Mouse (Mus musculus) C2C12 (cell line): ENCODE data around the gene Galntl6. TPM values are rescaled to one million over a fixed set of nuclear protein-coding genes. Genes with fewer than 3 reads are reported as not detected.

Experiments used
- H3K27me3 ChIP-seq: one replicate; pipeline ENCODE4 v1.6.1; 2011; ENCODE audit not compliant: control insufficient read depth, insufficient read depth, insufficient read length
- H3K36me3 ChIP-seq: one replicate; pipeline ENCODE4 v1.6.1; 2011; ENCODE audit not compliant: control insufficient read depth, insufficient read depth
- H3K4me3 ChIP-seq: one replicate; pipeline ENCODE4 v1.5.1; 2011; ENCODE audit warnings: mild to moderate bottlenecking, control low read depth; ENCODE audit not compliant: poor library complexity, insufficient read depth, severe bottlenecking
- H3K79me2 ChIP-seq: one replicate; pipeline ENCODE4 v1.6.1; 2011; ENCODE audit not compliant: control insufficient read depth, insufficient read depth
- H3K79me3 ChIP-seq: one replicate; pipeline ENCODE4 v1.6.1; 2011; ENCODE audit warnings: low read depth, control low read depth
- H3ac ChIP-seq: one replicate; pipeline ENCODE3; 2011; ENCODE audit warnings: low read depth; ENCODE audit not compliant: control insufficient read depth, insufficient read length
- CEBPB ChIP-seq: IDR thresholded peaks from one replicate; pipeline ENCODE4 v1.6.1; 2011; ENCODE audit warnings: low read depth, mild to moderate bottlenecking, control low read depth, moderate library complexity
- CTCF ChIP-seq: IDR thresholded peaks from one replicate; pipeline ENCODE4 v1.5.1; 2011; ENCODE audit not compliant: control insufficient read depth, insufficient read depth, insufficient read length
- FOSL1 ChIP-seq: IDR thresholded peaks from one replicate; pipeline ENCODE4 v1.8.0; 2011; ENCODE audit warnings: mild to moderate bottlenecking, low read length; ENCODE audit not compliant: poor library complexity, insufficient read depth, severe bottlenecking
- MAX ChIP-seq: IDR thresholded peaks from one replicate; pipeline ENCODE4 v1.6.1; 2011; ENCODE audit warnings: mild to moderate bottlenecking, control low read depth
- MYOD1 ChIP-seq: IDR thresholded peaks from one replicate; pipeline ENCODE4 v1.6.1; 2011; ENCODE audit warnings: low read depth; ENCODE audit not compliant: control insufficient read depth, insufficient read length
- MYOG ChIP-seq: IDR thresholded peaks from one replicate; pipeline ENCODE4 v1.6.1; 2011; ENCODE audit not compliant: control insufficient read depth, insufficient read length; ENCODE audit errors: extremely low read depth
- USF1 ChIP-seq: IDR thresholded peaks from one replicate; pipeline ENCODE4 v1.6.1; 2011; ENCODE audit warnings: low read depth, mild to moderate bottlenecking, control low read depth, moderate library complexity
- polyA plus RNA-seq: library from polyadenylated mRNA; unstranded; fragments of >200 nt; fragmentation: generic; extraction: Trizol; gene quantifications from one replicate; pipeline ENCODE4 v1.2.1, GENCODE M21; 2012; ENCODE audit warnings: missing spikeins

Galntl6 gene
- polyA plus RNA-seq, 1 experiment = not detected

GRCm38 (mm10) chr8:58291487-58291886, 621.0 kb downstream of the Galntl6 start:
- TF ChIP-seq USF1 = no peak
- no peaks in the 10 kb centered on the region for H3K79me2 ChIP-seq
- no peak overlapping the region for H3ac ChIP-seq
- H3K27me3 ChIP-seq = no peaks in the 10 kb centered on the region
- H3K36me3 ChIP-seq = no peaks in the 10 kb centered on the region
- no peaks in the 10 kb centered on the region for H3K79me3 ChIP-seq
- no peak overlapping the region for H3K4me3 ChIP-seq

GRCm38 (mm10) chr8:58290080-58290479, 622.4 kb downstream of the Galntl6 start:
- Histone ChIP-seq H3K79me2 (no peaks in the 10 kb centered on the region), H3K4me3 (no peak overlapping the region), H3K79me3 (no peaks in the 10 kb centered on the region), H3ac (no peak overlapping the region), H3K27me3 (no peaks in the 10 kb centered on the region), H3K36me3 (no peaks in the 10 kb centered on the region)
- TF ChIP-seq USF1 (no peak), MAX (no peak), CEBPB (no peak), CTCF (no peak)

GRCm38 (mm10) chr8:58265485-58265884, 647.0 kb downstream of the Galntl6 start:
- H3K79me2 ChIP-seq = no peaks in the 10 kb centered on the region
- H3ac ChIP-seq = no peak overlapping the region
- TF ChIP-seq FOSL1 (no peak), MYOD1 (no peak), CTCF (no peak), CEBPB (no peak), MAX (no peak), MYOG (no peak), USF1 (no peak)

GRCm38 (mm10) chr8:58258577-58259315, 653.7 kb downstream of the Galntl6 start:
- H3K36me3 ChIP-seq = no peaks in the 10 kb centered on the region
- H3K4me3 ChIP-seq = no peak overlapping the region
- no peaks in the 10 kb centered on the region for H3K79me2 ChIP-seq
- no peak overlapping the region for H3ac ChIP-seq
- no peaks in the 10 kb centered on the region for H3K79me3 ChIP-seq
- no peaks in the 10 kb centered on the region for H3K27me3 ChIP-seq
- TF ChIP-seq CTCF = no peak
- TF ChIP-seq MAX = no peak
- TF ChIP-seq FOSL1 = no peak
- TF ChIP-seq MYOD1 = no peak
- TF ChIP-seq CEBPB = no peak
- no peak for TF ChIP-seq USF1
- TF ChIP-seq MYOG = no peak

More at GRCm38 (mm10) chr8:58265485-58265884, 647.0 kb downstream of the Galntl6 start:
- no peaks in the 10 kb centered on the region for H3K36me3 ChIP-seq
- H3K79me3 ChIP-seq = no peaks in the 10 kb centered on the region
- no peaks in the 10 kb centered on the region for H3K27me3 ChIP-seq
- H3K4me3 ChIP-seq = no peak overlapping the region

- Histone ChIP-seq H3K79me3 (no peaks in the 10 kb centered on the region), H3K4me3 (no peak overlapping the region), H3K79me2 (no peaks in the 10 kb centered on the region), H3K36me3 (no peaks in the 10 kb centered on the region), H3ac (no peak overlapping the region), H3K27me3 (no peaks in the 10 kb centered on the region)
- TF ChIP-seq MYOG (no peak), CTCF (no peak), USF1 (no peak), MAX (no peak), FOSL1 (no peak), CEBPB (no peak), MYOD1 (no peak)
Observed at GRCm38 (mm10) chr8:58253620-58254019, 658.8 kb downstream of the Galntl6 start.

GRCm38 (mm10) chr8:58244830-58245229, 667.6 kb downstream of the Galntl6 start:
- H3K4me3 ChIP-seq = no peak overlapping the region
- H3K79me2 ChIP-seq = no peaks in the 10 kb centered on the region
- TF ChIP-seq CEBPB (no peak), MYOG (no peak), MYOD1 (no peak), FOSL1 (no peak)
- no peaks in the 10 kb centered on the region for H3K79me3 ChIP-seq
- no peaks in the 10 kb centered on the region for H3K27me3 ChIP-seq
- H3K36me3 ChIP-seq = no peaks in the 10 kb centered on the region
- no peak overlapping the region for H3ac ChIP-seq
